Mouse (Mus musculus) bone marrow macrophage, adult 2 months (primary cell): ENCODE measurements around the gene Lrrc28.

Experiments used
- CTCF ChIP-seq: IDR thresholded peaks from 2 replicates; pipeline ENCODE4 v1.5.1; 2012; ENCODE audit warnings: low read depth, mild to moderate bottlenecking, low read length, moderate library complexity
- POLR2A ChIP-seq: IDR thresholded peaks from 2 replicates; pipeline ENCODE4 v1.6.1; 2012; ENCODE audit warnings: mild to moderate bottlenecking, low read depth, low read length, borderline replicate concordance

- no peak for TF ChIP-seq POLR2A
- no peak for TF ChIP-seq CTCF
Measured at GRCm38 (mm10) chr7:67565132-67565531, 79.9 kb downstream of the Lrrc28 start.
